Mouse (Mus musculus): ENCODE measurements at regions not wholly inside any gene's neighbourhood (a gene's known extent, or its start where the extent isn't known, plus 50 kb on each side); places are given as distances from the start of the nearest gene placed in this dataset.
"Not testable (repeated sequence)": the region's sequence is repeated elsewhere in the genome, so short reads cannot be mapped to it uniquely, and the experiment has no call there.

- CTCF ChIA-PET: no interaction called here
These were observed 738.4 kb downstream of the Gm21833 start for GRCm38 (mm10) chr16:83566478-83567160.

GRCm38 (mm10) chr16:83579082-83579481 is 750.9 kb downstream of the Gm21833 start:
- CTCF ChIA-PET, POLR2A ChIA-PET: not testable (repeated sequence)

More at GRCm38 (mm10) chr16:83566478-83567160, 738.4 kb downstream of the Gm21833 start:
- POLR2A ChIA-PET: interaction anchor here in 1 of 4 experiments (0.9 kb wide), 1 partner anchor 493 kb away, joined by 3 read pairs; no protein-coding TSS in a partner anchor

GRCm38 (mm10) chr16:83606804-83607203 is 778.6 kb downstream of the Gm21833 start:
- ChIA-PET CTCF (no interaction called here), POLR2A (no interaction called here)

GRCm38 (mm10) chr16:83609296-83609695 is 781.1 kb downstream of the Gm21833 start:
- ChIA-PET POLR2A (no interaction called here), CTCF (no interaction called here)

Measured in embryonic stem cell, embryonic (primary cell).